ENCODE assay signal across 8 mouse cellular contexts in the genomic region with DNA sequence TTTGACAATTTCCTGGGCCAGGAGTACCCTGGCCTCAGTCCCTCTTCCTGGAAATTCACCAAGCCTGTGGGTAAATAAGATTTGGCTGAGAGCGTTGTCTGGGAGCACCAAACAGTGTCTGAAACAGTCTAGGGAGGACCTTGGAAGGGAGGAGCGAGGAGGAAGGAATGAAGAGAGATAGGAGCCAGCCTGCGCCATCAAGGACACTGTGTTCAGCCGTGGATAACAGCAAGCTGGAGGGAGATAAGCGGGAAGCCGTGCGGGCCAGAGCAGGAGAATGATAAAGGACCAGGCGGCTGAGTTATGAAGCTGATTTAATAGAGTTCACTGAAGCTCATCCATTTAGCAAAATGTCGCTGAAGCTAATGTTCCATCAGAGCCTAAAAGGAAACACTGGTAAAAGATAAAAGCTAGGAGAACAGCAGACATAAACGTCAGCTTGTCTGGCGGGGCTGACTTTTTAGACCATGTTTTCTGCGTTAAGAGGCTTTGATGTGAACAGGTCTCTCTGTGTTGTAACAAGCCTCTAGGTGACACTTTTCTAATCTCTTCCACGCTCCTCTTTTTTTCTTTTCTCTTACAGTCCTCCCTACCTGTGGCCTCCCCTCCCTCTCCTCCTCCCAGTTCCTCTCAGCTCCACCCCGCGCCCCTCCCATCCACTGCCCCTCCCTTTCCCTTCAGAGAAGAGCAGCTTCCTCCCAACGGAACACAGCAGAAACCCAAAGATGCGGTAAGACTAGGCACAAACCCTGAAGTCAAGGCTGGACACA. TPM values are rescaled to one million over a fixed set of nuclear protein-coding genes. Genes with fewer than 3 reads are reported as not detected.
A peak's percentile ranks its signal among the peaks of the same experiment; 100 is the strongest.
DNase-seq lines count a peak whose midpoint lies in the region; ATAC-seq lines count a peak whose summit lies in the region.

No protein-coding gene starts in this region.

- ATAC-seq in lung, embryonic 16.5 days (ENCODE audit: low read depth) = peak; percentile 85

- H3K4me2 ChIP-seq in lung, embryonic 16.5 days (ENCODE audit: low read depth, low read length) = peak overlapping the region; percentile 79

- H3K4me3 ChIP-seq in heart, embryonic 10.5 days = peak overlapping the region; percentile 61
- H3K4me3 ChIP-seq in lung, embryonic 16.5 days (ENCODE audit: low read length) = peak overlapping the region; percentile 41

- H3K9me3 ChIP-seq in heart, embryonic 10.5 days = no peaks in the 10 kb centered on the region
- H3K9me3 ChIP-seq in lung, embryonic 16.5 days (ENCODE audit: control insufficient read depth, low read length) = no peaks in the 10 kb centered on the region

- peak overlapping the region; percentile 42 for H3K9ac ChIP-seq in lung, embryonic 16.5 days (ENCODE audit: low read length)

- H3K4me1 ChIP-seq in heart, embryonic 10.5 days = peaks cover 42% of the 10 kb centered on the region
- H3K4me1 ChIP-seq in lung, embryonic 16.5 days (replicated peaks; ENCODE audit: control insufficient read depth, insufficient read depth, low read length) = peaks cover 6% of the 10 kb centered on the region; the same call in 1 of the 2 replicates

- 7% methylated on average over 17 of the region's 17 CpGs for WGBS in heart, embryonic 10.5 days
- WGBS in lung, embryonic 16.5 days = 5% methylated on average over 17 of the region's 17 CpGs

- peak overlapping the region; percentile 85 for H3K27ac ChIP-seq in heart, embryonic 10.5 days
- no peak overlapping the region for H3K27ac ChIP-seq in lung, embryonic 16.5 days (ENCODE audit: low read length)

- DNase-seq in right cerebral cortex, postnatal 14 days = peak; percentile 19
- DNase-seq in right cerebral cortex, postnatal 25 days = no peak
- DNase-seq in cerebellum, postnatal 25 days = peak; percentile 78 to 87
- peak; percentile 82 for DNase-seq in heart, embryonic 10.5 days (ENCODE audit: low spot score)
- peak; percentile 43 to 47 for DNase-seq in kidney, adult 8-10 months
- DNase-seq in retina, postnatal 1 day = peak; percentile 60
- DNase-seq in layer of hippocampus, adult 8-10 months (ENCODE audit: low spot score in 2 of 2) = no peak

- H3K36me3 ChIP-seq in heart, embryonic 10.5 days = no peaks in the 10 kb centered on the region; the same call in 1 of the 2 replicates
- no peaks in the 10 kb centered on the region for H3K36me3 ChIP-seq in lung, embryonic 16.5 days (ENCODE audit: control insufficient read depth, insufficient read depth, low read length)

- no peaks in the 10 kb centered on the region for H3K27me3 ChIP-seq in heart, embryonic 10.5 days (ENCODE audit: insufficient read depth, poor library complexity, severe bottlenecking)
- no peaks in the 10 kb centered on the region for H3K27me3 ChIP-seq in lung, embryonic 16.5 days (ENCODE audit: control insufficient read depth, insufficient read depth, low read depth, low read length)

RNA-seq across cellular contexts. Expression of gene Map3k9, which starts 26.0 kb away (rescaled TPM):
- polyA plus RNA-seq in heart, embryonic 10.5 days (2016; fragmentation: Nextera tagmentation; extraction: Ambion mirVana) = 0.21 and 0.59 TPM in 2 replicates
- 1.2 and 1.7 TPM in 2 replicates for polyA plus RNA-seq in lung, embryonic 16.5 days (2015; fragmentation: Nextera tagmentation; extraction: Ambion mirVana)
- total RNA-seq in layer of hippocampus, adult 8-10 months (2022) = 10 to 100 TPM; 32.2 to 36.5 (median 34.6) TPM

RNA-seq across cellular contexts. Expression of gene Pcnx, which starts 52.9 kb away (rescaled TPM):
- 9.8 and 13.1 TPM in 2 replicates for polyA plus RNA-seq in heart, embryonic 10.5 days (2016; fragmentation: Nextera tagmentation; extraction: Ambion mirVana)
- 10.2 and 15.2 TPM in 2 replicates for polyA plus RNA-seq in lung, embryonic 16.5 days (2015; fragmentation: Nextera tagmentation; extraction: Ambion mirVana)
- total RNA-seq in layer of hippocampus, adult 8-10 months (2022) = 100 to 1,000 TPM in 3 of 4 experiments, 10 to 100 TPM in 1; 97.3 to 114 (median 106) TPM

Comparison
In these comparisons a context has a peak if more than half of its experiments do, and no peak if none do; other contexts are left out.
1. DNase-seq: peak in right cerebral cortex, postnatal 14 days (single experiment), cerebellum, postnatal 25 days (2 of 2), heart, embryonic 10.5 days (single experiment), kidney, adult 8-10 months (2 of 2) and retina, postnatal 1 day (single experiment); none in right cerebral cortex, postnatal 25 days (single experiment) and layer of hippocampus, adult 8-10 months (0 of 2).